Mouse (Mus musculus) activated CD4-positive, CD25-positive, alpha-beta regulatory T cell, adult 9 weeks (primary cell): ENCODE results near the gene Lgals7. TPM values are rescaled to one million over a fixed set of nuclear protein-coding genes. Genes with fewer than 3 reads are reported as not detected.

Experiments
- polyA plus RNA-seq: library from polyadenylated mRNA; unstranded; fragments of 100-300 nt; shearing (Covaris generic); gene quantifications from one replicate; pipeline ENCODE4 v1.2.1, GENCODE M21; 2017

Gene Lgals7
- 1.2 TPM for polyA plus RNA-seq

GRCm38 (mm10) chr7:28863540-28863939, at the start of gene Lgals7:
Gene Lgals7 (plus strand): TSS chr7:28863853.

GRCm38 (mm10) chr7:28824941-28825685, 38.5 kb upstream of the Lgals7 start, which contains the start of gene Ech1:
Gene Ech1 (plus strand): TSS chr7:28825217.

GRCm38 (mm10) chr7:28833723-28834347, 29.8 kb upstream of the Lgals7 start, which contains the start of gene Lgals4:
Gene Lgals4 (plus strand): TSS chr7:28833854.

GRCm38 (mm10) chr7:28881199-28881598, 17.5 kb downstream of the Lgals7 start, which contains the start of gene Capn12:
Gene Capn12 (plus strand): TSS chr7:28881422.

Other genes starting within 250 kb of the Lgals7 start
- not detected for gene Acp7, start 232.5 kb upstream of the Lgals7 start, polyA plus RNA-seq
- 5.1 TPM for gene Fbxo27, start 171.0 kb upstream of the Lgals7 start, polyA plus RNA-seq
- 5.4 TPM for gene Fbxo17, start 147.0 kb upstream of the Lgals7 start, polyA plus RNA-seq
- gene Mrps12, start 122.0 kb upstream of the Lgals7 start, polyA plus RNA-seq = 110 TPM
- gene Sars2, start 121.9 kb upstream of the Lgals7 start, polyA plus RNA-seq = 17.8 TPM
- gene Ccer2, start 107.7 kb upstream of the Lgals7 start, polyA plus RNA-seq = not detected
- 107 TPM for gene Sirt2, start 97.1 kb upstream of the Lgals7 start, polyA plus RNA-seq
- 122 TPM for gene Nfkbib, start 96.3 kb upstream of the Lgals7 start, polyA plus RNA-seq
- gene Rinl, start 74.9 kb upstream of the Lgals7 start, polyA plus RNA-seq = 324 TPM
- gene Hnrnpl, start 55.3 kb upstream of the Lgals7 start, polyA plus RNA-seq = 110 TPM
- 208 TPM for gene Ech1, start 38.6 kb upstream of the Lgals7 start, polyA plus RNA-seq
- 25.3 TPM for gene Lgals4, start 30.0 kb upstream of the Lgals7 start, polyA plus RNA-seq
- gene Capn12, start 17.6 kb downstream of the Lgals7 start, polyA plus RNA-seq = 0.12 TPM
- gene Actn4, start 98.5 kb downstream of the Lgals7 start, polyA plus RNA-seq = 292 TPM
- gene Eif3k, start 118.0 kb downstream of the Lgals7 start, polyA plus RNA-seq = 397 TPM
- 142 TPM for gene Map4k1, start 118.2 kb downstream of the Lgals7 start, polyA plus RNA-seq